Mouse (Mus musculus): ENCODE measurements at regions not wholly inside any gene's neighbourhood (a gene's known extent, or its start where the extent isn't known, plus 50 kb on each side); places are given as distances from the start of the nearest gene placed in this dataset.

DNA sequence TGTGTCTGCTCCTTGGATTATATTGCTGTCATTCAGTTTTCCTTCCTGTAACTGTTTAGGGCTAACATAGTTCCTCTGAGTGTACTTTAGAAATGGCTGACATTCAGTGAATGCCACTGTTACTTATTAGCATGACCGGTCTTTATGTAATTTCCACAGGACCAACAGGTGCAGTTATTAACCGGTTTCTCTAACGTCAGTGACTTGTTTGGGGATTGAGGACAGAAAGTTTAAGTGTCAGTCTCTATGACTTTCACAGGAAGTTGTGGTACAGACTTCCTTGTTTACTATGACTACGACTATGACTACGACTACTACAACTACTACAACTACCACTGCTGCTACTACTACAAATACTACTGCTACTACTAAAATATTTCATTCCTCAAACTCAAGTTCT, 170.4 kb upstream of the Ptger4 start:
- DNase-seq: no peak

DNA sequence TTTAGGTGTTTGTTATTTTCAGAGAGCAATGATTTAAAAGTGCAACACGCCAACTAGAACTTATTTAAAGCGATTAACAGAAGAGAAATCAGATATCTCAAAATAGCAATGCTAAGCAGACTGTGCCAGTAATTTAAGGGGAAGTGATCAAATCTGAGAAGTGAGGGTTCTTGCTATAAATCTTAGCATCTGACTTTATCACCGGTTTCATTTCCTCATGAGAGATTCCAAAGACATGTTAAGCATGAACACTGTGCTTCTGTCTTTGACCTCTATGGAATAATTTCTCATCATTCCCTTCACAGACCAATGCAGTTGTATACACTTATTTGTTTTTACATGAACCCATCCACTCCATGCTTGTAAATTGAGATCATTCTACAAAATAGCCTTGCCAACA, 172.0 kb upstream of the Ptger4 start:
- no peak for DNase-seq

DNA sequence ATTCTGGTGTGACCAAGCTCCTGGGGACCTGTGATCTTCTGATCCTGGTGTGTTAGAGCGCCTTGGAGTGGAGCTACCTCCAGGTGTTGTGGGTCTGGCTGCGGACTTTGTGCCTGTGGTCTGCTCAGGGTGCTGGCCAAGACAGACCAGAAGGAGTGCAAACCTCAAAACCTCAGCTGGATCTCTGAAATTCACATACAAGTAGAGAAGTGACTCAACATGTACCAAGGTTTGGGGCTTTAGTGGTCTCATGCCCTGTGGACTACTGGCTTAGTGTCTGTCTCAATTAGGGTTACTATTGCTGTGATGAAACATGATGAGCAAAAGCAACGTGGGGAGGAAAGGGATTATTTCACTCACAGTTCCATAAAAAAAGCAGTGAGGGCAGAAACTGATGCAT, 182.7 kb upstream of the Ptger4 start:
- no peak for DNase-seq

DNA sequence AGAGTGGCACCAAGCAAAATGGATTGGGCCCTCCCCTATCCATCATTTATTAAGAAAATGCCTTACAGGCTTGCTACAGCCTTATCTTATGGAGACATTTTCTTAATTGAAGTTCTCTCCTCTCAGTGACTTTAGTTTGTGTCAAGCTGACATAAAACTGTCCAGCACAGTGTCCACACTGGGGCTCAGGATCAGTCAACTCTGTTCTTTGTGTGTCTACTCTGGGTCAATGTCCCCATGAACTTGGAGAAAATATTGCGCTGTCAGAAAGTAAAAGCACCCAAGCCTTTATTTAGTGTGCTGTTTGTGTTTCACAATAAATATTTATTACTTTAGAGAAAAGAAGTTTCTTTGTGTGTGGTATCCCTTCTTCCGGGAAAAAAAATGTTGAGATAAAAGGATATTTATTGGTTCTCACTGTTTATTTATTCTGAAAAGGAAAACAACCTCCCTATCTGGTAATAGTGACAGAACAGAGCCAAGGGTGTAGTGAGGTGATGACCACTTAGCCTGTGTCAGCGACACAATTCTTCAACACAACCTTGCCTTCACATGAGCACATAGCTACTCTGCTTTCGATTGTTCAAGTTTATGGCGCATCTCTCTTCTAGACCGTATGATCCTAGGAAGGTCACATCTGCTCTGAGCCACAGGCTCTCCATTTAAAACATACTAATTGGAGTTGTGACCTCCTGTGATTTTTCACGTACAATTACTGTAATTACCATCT, 183.5 kb upstream of the Ptger4 start:
- no peak for DNase-seq

DNA sequence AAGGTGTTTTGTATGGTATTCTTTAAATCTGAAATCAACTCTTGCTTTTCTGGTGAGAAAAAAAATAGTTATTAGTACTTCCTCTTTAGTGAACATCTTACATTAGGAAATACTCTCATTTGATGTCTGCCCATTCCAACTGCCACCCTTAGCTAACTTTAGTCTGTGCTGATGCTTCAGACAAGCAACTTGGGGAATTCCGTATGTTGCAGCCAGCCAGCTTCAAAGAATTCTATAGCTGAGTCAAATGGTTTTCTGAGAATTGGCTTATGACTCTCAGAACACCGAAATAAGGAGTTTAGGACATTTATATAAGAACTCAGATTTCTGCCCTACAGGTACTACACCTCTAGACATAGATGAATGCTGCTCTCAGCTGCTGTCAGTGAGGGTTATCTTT, 188.0 kb upstream of the Ptger4 start:
- no peak for DNase-seq

DNA sequence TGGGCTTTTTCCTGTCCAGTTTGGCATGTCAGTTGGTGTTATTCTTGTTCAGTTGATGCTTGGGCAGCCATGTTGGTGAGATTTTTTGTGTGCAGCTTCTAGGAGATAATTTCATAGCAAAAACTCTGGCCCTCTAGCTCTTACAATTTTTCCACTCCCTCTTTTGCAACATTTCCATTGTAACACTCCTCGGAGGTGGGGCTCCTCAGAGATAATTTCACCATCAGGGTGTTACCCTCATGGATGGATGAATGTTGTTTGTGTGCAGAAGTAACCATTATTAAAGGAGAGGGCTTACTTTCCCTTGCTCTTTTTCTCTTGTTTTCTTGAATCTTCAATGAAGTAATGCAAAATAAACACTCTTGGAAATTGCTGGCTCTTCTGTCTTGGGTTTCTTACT, 193.0 kb upstream of the Ptger4 start:
- no peak for DNase-seq

DNA sequence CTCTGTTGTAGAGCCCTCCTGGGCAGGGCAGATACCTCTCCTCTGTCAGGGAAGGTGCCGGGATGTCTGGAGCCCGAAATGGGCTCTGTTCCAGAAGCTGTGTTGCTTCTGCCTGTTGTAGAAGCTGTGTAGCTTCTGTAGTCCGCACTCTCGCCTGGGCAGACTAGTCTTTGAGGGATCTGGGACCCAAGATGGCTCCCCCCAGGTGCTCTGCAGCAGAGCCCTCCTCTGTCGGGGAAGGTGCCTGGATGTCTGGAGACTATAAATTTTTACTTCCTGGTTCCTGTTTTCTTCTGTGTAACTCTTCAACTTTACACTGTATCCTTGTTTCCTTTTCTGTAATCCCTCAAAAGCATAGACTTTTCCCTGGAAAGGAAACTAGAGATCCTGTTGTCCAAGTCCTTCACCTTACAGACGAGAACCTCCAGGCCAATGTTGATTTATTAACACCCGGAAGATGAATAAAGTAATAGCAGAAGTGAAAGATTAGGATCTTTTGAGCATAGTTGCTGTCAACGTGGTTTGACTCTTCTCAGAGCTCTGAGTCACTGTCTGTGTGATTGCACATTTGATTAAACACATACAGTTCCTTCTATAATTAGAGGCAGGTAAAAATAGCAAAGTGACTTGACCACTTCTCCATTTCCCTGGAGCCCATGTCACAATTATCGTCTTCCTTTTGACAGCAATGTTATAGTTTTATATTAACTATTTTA, 202.2 kb upstream of the Ptger4 start:
- no peak for DNase-seq

DNA sequence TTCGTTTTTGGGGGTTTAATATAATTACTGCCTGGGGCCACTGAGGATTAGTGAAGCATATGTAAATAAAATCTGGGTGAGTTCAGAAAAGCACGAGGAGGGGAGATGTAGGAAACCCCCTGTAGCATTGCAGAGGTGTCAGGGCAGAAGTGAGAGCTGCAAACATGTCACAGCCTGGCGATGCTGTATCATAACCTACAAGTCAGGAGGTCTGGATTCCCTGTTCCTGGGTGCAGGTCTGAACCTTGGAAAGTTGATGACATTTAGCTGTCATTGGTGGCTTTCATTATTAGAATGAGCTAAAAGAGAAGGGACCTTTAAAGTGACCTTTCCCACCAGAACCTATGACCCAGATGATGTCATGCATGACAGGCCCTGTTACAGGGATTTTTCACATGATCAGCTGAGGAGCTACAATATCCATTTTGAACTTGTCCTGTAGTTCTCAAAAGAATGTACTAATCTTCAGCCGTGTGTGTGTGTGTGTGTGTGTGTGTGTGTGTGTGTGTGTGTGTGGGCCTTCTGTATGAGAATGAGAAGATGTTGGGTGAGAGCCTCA, 202.8 kb upstream of the Ptger4 start:
- DNase-seq: no peak

DNA sequence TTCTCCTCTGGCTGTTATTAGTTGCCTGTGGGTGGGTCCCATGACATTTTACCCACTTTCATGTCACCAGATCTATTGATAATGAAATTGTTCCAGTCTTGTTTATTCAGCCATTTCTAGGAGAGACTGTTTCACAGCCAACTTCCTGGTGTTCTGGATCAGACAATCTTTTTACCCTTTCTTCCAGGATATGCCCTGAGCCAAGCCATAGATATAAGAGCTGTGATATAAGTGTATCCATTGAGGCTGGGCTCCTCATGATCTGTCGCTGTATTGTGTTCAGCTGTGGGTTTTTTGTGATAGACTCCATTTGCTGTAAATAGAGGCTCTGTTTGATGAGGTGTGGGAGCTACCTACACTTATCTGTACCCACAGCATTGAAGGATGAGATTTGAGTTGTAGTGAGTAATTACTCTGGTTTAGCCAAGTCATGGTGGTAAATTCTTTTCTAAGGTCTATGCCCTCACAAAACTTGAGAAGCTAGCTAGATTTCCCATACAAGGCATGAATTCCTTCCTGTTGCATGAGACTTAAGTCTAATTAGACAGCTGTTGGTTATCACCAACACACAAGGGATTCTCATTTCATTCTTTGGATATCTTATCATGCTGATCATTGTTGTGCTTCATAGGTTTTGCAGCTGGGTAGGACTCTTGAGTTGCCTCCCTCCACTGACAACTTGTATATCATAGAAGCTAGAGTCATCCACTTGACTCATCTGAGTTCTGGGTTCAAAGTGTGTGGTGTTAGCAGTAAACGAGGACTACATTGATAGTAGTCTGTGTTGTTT, 203.9 kb upstream of the Ptger4 start:
- no peak for DNase-seq

DNA sequence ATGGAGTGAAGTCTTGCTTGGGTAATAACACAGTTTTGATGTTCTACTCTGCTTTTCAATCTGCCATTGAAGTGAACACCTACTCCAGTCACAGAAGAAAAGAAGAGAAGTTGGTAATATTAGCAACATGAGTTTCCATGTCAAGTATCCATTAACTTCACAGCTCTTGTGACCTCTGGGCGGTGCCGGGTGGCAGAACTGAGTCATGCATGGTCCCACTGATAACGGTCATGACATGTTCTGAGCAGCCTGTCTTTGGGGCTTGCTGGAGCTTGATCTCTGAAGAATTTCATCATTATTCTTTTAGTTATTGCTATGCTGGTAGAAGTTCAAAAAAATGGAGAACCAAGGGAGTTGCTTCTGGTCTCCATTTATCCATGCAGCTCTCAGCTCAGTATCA, 215.1 kb upstream of the Ptger4 start:
- no peak for DNase-seq

DNA sequence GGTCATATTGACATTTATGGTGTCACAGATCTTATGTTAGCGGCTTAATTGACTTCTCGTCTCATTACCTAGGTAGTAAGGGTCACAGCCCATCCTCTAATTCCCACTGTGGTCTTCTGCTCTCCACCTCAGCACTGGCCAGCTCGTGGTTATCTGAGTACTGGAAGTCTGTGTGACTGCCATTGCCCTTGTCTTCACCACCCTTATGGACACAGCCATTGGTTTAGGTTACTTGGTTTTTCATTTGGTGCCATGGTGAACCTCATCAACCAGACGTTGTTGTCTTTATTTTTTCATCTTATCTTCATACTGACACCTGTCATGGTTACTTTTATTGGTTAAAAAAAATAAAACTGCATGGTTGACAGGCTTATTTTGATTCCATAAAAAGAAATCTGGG, 215.6 kb upstream of the Ptger4 start:
- DNase-seq: no peak

DNA sequence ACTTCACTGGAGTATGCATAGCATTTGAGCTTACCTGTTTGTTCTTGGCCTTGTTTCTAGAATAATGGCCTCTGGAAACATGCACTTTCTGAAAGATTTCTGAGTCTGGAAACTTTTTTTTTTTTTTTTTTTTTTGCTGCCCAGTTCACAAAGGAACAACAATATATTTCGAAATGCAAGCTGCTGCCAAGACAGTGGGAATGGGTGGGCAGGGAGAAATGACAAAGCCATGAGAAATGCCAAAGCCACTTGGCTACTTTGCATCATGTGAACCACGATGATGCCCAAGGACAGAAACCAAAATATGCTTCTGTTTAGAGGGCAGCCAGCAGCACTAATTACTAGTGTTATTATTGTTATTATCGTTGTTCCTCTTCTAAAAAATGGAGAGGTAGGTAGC, 218.7 kb upstream of the Ptger4 start:
- DNase-seq: no peak

DNA sequence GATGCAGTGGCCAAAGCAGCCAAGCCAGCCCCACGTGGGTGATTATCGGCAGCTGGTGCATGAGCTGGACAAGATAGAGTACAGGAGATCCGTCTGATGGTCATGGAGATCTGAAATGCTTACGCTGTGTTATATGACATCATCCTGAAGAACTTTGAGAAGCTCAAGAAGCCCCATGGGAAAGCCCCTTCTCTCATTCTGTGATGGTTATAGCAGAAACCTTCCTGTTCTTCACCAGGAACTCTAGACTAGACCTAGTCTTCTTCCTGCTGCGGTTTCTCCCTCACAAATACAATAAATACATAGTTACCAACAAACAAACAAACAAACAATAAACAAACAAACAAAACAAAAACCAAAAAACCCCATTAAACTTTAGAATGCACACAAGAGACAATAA, 220.7 kb upstream of the Ptger4 start:
- DNase-seq: no peak

DNA sequence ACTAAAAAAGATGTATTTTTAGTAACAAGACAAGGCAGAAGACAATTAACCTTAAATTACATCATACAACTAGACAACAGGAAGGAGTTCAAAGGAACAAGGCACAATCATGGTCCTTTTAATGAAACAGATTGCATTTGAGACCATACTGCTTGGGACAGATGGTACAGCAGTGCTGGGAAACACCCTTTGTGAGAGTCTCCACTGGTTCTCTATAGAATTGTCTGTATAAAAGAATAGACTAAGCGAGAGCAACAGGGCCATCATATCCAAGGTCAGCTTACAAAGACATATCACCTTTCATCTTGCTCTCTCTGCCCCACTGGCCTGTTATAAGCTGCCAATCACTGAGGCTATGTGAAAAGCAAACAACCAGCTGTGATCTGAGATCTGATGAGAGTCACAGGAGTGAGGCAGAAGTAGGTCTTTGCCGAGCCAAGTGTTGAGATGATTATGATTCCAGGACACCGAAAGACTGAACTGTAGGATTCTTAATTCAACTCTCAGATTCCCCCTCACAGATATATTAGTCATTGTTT, 224.6 kb upstream of the Ptger4 start:
- DNase-seq: no peak

DNA sequence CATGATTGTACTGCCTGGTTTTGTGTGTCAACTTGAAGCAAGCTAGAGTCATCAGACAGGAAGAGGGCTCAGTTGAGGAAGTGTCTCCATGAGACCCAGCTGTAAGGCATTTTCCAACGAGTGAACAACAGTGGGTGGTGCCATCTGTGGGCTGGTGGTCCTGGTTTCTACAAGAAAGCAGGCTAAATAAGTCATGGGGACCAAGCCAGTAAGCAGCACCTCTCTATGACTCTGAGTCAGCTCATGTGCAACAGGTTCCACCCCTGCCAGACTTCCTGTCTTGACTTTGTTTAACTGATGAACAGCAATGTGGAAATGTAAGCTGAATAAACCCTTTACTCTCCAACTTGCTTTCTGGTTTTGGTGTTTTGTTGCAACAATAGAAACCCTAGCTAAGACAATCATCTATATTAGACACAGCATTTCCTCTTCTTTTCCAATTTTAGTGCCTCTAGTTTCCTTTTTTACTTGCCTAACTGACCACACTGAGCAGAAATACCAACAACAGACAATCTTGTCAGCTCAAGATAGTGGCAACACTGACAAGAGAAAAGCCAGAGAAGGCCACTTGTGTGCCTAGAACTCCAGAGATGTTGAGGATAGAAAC, 231.5 kb upstream of the Ptger4 start:
- no peak for DNase-seq

DNA sequence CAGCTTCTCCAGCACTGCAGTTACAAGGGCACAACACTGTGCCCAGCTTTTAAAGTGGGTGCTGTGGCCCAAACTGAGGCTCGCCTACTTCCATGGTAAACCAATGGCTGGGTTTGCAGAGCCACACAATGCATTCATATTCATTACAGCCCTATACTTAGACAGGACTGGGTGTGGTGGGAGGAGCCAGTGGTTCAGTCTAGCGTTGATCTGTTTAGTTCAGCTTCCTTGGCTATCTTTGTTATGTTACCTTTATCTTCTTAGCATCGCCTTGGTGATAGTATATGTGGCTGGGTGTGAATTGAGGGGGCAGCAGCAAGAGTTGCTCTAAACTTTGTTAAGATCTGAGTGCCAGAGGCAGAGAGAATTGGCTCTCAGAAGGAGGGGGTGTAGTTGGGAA, 249.3 kb upstream of the Ptger4 start:
- DNase-seq: no peak

DNA sequence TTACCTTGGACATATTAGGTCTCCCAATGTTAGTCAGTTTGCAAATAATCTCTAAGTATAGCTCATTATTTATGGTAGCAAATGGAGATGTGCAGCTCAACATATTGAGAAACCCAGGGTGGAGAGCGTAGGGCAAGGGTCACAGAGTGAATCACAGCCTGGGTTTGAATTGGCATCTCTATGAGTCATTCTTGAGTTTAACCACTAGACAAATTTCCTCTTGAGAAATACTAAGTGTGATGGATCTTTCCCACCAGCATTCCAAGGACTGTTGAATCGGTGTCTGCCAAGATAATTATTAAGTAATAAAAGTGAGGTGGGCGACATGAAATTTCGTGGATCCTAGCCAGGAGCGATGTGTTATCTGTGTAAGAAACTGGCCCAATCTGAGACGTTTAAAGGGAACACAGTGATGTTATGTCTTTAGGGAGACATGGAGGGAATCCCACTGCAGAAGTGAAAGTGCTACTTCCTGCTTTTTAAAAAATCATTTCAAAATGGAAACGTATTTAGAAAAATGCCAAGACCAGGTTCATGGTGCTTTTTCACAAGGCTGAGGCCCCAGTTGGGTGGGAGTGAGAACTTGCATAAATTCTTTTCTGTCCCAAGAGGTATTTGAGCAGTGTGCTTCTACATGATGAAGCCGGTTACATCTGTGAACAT, 251.3 kb upstream of the Ptger4 start:
- DNase-seq: peak; percentile 41

DNA sequence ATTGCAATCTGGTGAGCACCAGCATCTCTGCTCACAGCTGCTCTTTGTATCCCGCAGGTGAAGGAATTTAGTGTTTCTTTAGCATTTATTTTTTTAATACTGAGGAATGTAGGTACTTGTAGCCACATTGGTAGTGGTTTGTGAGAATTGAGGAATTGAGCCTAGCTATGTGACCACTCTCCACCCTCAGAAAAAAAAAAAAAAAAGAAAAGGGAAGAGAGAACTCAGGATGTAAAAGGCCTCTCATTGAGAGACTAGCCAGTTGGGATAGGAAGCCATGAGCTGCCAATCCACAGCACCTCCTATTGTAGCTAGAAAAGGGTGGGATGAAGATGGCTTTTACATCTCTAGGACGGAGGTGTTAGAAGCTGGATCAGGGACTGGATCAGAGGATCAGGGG, 252.0 kb upstream of the Ptger4 start:
- DNase-seq: no peak

DNA sequence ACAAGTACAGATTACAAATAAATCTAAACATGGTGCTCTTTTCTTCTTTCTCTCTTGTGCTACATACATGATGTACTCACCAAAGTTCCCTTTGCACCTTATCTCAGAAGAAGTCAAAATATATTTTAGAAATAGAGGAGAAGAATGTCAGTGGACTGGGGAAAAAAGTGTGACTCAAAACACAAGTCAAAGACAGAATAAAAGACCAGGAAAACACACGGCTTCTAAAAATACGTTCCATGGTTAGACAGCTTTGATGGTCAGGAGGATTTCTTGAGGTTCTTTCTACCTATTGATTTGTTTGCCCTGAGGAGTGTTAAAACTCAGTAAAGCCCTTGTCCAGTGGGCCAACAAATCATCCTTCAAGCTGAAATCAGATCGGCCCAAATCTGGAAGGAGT, 260.5 kb upstream of the Ptger4 start:
- DNase-seq: no peak

DNA sequence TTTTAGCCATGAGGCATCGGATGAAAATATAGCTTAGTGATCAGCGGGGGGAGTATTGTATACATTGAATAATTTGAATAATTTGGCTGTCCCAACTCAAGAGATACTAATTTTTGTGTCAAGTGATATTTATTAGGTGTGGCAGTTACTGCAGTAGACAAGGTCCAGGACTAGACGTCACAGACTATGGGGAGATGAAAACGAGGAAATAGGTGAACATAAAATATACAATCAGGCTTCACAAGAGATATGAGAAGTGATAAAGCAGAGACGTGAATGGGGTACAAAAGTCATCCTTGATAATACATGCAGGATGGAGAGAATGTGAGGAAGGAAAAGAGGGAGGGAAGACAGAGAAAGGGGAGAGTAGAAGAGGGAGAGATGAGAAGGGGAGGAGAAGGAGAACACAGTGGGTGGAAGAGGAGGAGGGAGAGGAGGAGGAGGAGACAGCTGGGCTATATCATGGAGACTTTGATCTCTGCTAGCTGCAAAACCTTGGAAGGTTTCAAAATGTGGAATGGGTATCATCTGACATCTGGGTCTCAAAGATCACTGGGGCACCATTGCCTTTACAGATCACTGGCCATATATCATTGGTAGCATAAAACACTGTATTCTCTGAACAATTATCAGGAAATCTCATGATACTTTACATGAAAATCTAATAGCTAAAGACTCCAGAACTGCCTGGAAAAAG, 263.0 kb upstream of the Ptger4 start:
- no peak for DNase-seq

DNA sequence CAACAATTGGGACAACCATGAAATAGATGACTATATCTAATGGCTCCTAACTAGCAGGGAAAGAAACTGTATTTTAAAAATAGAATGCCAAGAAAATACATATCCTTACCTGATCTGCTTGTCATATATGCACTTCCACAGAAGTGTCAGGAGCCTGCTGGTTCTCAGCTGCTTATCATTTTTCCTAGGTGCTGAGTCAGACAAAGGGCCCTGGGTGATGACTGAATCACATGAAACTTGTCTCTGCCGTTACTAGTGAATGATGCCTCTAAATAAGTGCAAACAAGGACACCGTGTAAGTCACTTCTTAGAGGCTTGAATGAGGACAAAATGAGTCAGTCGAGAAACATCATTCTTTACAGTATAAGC, 263.5 kb upstream of the Ptger4 start:
- DNase-seq: no peak

Data from adrenal gland, postnatal 14 days (tissue).